Mouse (Mus musculus): ENCODE measurements around the gene Mcu.

Gene Mcu

DNA sequence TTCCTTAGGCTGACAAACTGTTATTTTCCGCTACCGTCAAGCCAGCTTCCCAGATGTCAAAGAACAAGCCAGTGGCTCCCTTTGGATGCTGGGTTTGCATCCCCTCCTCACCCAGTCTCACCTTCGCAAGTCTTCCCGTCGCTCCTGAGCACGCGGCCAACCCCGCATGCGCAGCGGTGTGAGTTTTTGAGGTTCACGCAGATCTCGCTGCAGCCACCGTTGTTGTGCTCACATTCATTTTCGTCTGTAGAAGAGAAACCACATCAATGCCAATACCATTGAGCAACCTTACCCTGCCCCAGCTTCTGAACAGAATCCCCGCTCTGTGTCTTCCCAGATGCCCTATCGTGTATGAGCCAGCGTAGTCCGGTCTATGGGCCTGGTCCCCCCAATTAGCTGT lies 180.7 kb downstream of the Mcu start:
- no peak for DNase-seq (ENCODE audit: inconsistent ontology term)

DNA sequence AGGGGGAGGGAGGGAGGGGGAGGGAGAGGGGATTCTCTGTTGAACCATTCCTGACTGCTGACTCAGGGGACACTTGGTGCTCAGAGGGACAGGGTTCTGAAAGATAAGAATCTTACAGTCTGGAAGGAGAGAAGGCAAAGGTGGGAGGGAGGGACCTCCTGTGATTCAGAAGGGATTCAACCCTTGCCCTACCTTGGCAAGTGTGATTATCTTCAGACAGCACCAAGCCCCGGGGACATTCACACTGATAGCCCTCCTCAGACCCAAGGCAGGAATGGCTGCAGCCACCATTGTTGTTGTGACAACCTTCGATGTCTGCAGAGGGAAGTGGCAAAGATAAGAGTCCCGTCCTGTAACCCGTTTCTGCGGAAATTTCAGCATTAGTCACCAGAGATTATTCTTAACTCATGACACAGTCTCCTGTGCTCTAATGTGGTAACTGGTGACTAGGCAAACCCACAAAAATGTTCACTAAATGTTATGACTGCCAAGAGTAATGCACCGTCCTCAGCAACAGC lies 185.7 kb downstream of the Mcu start:
- DNase-seq (ENCODE audit: inconsistent ontology term), result peak; percentile 75

DNA sequence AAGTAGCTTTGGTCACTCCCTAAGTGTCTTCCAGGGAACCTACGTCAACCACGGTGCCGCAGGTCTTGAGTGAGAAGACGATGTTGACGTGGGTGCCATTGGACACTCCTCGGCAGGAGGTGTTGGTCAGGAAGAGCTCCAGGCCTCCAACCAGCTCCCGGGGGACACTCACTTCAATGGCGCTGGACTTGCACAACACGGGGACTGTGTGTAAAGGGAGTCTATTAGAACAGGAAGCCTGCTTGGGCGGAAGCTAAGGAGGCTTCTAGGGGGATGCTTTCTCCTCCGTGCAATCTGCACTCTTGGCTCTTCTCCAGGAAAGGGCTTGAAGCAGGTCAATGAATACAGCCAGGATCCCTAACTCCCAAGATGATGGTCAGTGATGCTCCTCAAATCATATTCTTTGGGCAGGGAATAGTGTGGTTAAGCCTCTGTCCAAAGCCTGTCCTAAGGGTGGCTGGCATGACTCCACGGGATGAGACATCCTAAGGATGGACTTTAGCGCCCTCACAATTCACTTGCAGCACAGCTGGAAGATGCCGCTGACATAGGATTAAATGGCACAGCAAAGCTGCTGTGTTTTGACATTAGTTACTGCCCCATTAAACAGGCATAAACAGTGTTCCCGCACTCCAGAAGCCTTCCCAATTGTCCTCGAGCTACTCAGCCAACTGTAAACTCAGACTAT lies 186.9 kb downstream of the Mcu start:
- peak; percentile 14 for DNase-seq (ENCODE audit: inconsistent ontology term)

DNA sequence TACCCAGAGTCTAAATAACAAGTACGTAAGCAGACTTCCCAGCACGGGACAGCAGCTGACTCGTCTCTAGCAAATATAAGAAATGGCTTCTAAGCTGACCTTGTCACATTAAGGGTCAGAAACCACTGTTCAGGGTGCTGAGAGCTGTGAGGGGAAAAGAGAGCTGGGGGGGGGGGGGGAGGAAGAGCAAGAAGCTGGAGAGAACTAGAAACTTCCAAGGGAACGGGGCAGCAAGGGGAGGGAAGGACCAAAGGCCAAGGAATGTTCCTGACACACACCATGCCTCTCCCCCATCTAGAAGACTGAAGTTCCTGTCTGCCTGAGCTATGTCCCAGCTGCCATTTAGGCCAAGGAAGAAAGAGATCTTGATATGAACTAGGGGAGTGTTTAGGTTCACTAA lies 190.1 kb downstream of the Mcu start:
- no peak for DNase-seq (ENCODE audit: inconsistent ontology term)

DNA sequence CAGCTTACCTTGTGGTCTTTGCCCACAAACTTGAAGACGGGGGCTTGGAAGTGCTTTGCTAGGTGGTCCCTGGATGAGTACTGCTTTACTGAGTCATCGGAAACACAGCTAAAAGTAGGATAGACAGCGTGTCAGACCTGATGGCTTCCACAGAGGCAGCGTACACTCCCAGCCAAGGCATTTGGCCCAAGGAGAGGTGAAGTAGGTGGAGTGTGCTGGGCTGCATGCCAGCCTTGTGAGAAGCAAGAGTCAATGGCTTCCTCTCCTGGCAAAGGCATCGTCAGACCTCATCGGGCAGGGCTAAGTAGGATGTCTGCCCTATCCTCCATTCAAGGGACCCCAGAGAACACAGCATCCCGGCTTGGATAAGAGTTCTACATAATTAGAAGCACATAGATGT lies 191.1 kb downstream of the Mcu start:
- no peak for DNase-seq (ENCODE audit: inconsistent ontology term)

DNA sequence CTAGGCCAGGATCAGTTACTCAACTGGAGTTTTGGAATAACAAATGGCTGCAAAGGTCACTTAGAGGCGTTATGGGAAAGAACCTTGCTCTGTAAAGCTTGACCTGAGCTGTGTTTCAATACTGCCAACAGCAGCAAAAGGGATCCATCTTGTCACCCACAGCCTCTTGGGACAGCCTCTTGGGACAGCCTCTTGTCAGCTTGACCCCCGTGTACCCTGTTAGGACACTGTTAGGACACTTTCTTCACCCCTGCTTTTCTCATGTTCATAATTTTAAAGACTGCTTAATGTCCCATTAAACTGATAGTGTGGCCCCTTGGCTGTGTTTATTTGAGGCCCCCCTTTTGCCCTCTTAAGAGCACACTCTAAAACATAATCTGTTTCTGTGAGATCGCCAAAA lies 192.0 kb downstream of the Mcu start:
- DNase-seq (ENCODE audit: inconsistent ontology term), result no peak

DNA sequence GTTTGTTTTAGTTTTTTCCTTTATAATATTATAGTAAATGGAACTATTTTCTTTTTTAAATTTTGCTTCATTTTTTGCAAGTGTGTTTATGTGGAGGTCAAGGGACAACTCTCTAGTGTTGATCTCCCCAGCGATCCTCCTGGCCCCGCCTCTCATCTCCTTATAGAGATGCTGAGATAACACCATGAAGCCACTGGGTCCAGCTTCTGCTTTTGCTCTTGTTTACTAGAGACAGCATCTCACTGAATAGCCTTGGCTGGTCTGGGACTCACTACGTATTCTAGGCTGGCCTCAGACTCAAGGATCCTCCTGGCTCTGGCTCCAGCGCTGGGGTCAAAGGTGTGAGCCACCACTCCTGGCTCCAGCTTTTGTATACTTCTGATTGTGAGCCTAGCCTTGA lies 197.0 kb downstream of the Mcu start:
- no peak for DNase-seq (ENCODE audit: inconsistent ontology term)

DNA sequence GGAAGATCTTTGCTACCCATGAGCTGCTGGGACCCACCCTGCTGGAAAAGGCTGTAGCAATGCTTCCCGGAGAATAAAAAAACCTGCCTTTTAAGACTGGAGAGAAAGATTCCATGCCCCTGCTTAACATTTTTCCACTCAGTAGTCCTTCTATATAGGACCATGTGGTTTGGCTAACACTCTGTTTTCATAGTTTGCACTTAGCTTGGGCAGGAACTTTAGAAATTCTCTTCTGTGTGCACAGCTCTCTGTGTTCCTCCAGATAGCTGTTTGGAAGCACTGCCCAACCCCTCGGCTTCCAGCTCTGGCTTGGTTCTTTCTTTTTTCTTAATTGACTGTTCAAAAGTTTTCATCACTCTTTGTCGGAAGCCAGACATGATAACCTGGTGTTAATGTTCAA lies 199.9 kb downstream of the Mcu start:
- DNase-seq (ENCODE audit: inconsistent ontology term), result no peak

DNA sequence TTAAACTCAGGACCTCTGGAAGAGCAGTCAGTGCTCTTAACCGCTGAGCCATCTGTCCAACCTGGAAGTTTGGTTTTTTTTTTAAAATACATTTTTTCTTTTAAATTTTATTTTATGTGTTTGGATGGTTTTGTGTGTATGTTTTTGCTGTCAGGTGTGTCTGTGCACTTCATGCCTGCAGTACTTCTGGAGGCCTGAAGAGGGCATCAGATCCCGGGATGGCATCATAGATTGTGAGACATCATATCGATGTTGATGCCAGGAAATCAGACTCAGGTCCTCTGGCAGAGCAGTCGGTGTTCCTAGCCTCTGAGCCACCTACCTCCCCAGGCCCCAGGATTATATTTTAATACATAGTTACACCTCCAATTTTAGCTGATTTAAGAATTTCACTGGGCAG lies 202.8 kb downstream of the Mcu start:
- DNase-seq (ENCODE audit: inconsistent ontology term), result no peak

DNA sequence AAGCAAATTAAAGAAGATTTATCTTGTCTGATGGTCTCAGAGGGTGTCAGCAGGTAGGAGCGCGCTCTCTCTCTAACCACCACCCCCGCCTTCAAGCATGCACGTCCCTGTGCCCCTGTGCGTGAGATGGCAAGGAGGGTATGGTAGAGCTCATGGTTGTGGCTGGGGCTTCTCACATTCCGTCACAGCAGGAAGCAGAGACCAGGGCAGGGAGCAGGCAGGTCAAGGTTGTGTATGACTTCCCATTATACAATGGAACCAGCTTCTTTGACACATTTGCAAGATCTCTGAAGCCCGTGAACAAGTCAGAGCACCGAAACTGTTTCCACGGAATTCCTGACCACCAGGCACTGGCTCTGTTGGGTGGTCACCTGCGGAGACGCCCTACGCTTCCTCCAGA lies 206.2 kb downstream of the Mcu start:
- DNase-seq (ENCODE audit: inconsistent ontology term), result no peak

DNA sequence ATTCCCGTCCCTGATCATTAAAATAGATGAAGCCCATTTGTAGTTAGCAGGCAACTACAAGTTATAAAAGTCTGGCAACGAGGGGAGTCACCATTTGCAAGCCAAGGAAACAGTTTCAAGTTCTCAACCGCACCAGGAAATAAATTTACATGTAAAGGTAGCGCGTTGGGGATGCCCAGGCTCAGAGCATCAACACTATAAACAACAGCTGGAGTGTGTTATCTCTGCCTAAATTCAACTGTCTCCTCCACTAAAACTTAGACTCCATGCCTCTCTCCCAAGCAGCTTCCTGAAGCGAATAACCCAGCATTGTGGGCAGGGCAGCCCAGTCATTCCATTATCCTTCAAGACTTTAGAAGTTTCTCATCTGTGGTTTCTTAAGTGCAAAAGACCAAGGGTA lies 208.0 kb downstream of the Mcu start:
- DNase-seq (ENCODE audit: inconsistent ontology term), result no peak

DNA sequence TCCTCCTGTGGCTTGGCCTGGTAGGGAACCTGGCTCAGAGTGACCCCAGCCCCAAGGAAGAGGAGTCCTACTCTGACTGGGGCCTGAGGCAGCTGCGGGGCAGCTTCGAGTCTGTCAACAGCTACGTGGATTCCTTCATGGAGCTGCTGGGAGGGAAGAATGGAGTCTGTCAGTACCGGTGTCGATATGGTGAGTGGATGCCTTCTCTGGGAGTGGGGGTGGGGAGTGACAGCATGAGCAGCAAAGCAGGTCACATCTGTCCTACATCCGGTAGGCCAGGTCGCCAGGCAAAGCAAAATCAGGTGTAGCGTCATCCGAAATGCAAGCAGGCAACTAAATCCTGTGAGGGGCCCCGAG lies 212.7 kb downstream of the Mcu start:
- no peak for DNase-seq (ENCODE audit: inconsistent ontology term)

DNA sequence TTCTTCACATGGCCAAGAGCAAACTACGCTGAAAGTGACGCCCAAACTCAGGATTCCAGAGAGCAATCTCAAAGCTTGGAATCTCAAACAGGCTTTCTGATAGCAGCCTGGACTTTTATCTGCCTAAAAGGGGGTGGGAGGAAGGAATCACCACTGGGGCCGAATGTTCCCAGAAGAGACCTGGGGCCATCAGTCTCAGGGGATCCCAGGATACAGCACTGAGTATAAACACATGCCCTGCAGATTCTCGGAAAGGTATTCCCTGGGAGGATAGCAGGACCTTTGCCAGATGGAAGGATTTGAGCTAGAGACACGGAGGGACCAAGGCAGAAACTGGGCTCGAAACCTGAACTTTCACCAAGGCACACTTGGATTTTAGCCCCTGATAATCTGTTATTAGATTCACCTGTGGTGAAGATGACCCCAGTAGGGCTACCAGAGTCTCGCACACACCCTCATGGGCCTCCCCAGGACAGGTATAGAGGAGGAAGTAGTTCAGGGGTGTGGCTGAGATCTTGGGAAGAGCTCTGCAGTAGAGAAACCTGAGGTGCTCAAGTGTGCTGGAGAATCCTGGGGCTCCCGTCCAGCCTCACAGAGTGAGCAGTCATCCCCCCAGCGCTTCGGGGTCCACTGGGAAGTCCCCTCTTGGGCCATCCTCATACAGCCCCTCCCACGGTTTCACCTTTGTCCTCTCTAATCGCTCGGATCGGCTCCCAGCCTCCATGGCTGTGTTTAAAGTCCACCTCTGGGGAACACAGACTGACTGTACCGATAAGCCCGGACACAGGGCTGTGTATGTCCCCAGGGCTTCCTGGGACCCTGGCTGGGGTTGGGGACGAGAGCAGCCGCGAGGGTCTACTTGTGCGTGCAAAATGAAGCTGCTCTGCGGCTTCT lies 213.3 kb downstream of the Mcu start, which contains the start of gene Pla2g12b:
TSS of gene Pla2g12b (plus strand) at position 762 of the 894 bp plus-strand sequence.
- no peak for DNase-seq (ENCODE audit: inconsistent ontology term)
